Mouse (Mus musculus) embryonic facial prominence, embryonic 13.5 days (tissue): ENCODE results near the gene Svbp. TPM values are rescaled to one million over a fixed set of nuclear protein-coding genes. Genes with fewer than 3 reads are reported as not detected.

Source experiments
- ATAC-seq: fragments of 200-750 bp; cut with Nextera tagmentation; 2 replicates; pipeline ENCODE4 v1.8.0; 2017; ENCODE audit warnings: low read depth; ENCODE audit not compliant: insufficient number of reproducible peaks, insufficient read depth, low FRiP score, low TSS enrichment
- H3K27ac ChIP-seq: fragments of 300-500 bp; sonication (generic); 2 replicates; pipeline ENCODE4 v1.5.1; 2015; ENCODE audit warnings: moderate library complexity, mild to moderate bottlenecking, inconsistent platforms
- H3K27me3 ChIP-seq: fragments of 300-500 bp; sonication (generic); 2 replicates; pipeline ENCODE4 v1.6.1; 2015; ENCODE audit warnings: mild to moderate bottlenecking, inconsistent platforms
- H3K36me3 ChIP-seq: fragments of 300-500 bp; sonication (generic); 2 replicates; pipeline ENCODE4 v1.6.1; 2015; ENCODE audit warnings: mild to moderate bottlenecking, inconsistent platforms
- H3K4me1 ChIP-seq: fragments of 300-500 bp; sonication (generic); 2 replicates; pipeline ENCODE4 v1.6.1; 2015; ENCODE audit warnings: inconsistent platforms
- H3K4me2 ChIP-seq: fragments of 300-500 bp; sonication (generic); 2 replicates; pipeline ENCODE4 v1.6.1; 2015; ENCODE audit warnings: moderate library complexity, mild to moderate bottlenecking, inconsistent platforms
- H3K4me3 ChIP-seq: fragments of 300-500 bp; sonication (generic); 2 replicates; pipeline ENCODE4 v1.5.1; 2015; ENCODE audit warnings: mild to moderate bottlenecking, inconsistent platforms
- H3K9ac ChIP-seq: fragments of 300-500 bp; sonication (generic); 2 replicates; pipeline ENCODE4 v1.6.1; 2015; ENCODE audit warnings: mild to moderate bottlenecking, inconsistent platforms
- H3K9me3 ChIP-seq: fragments of 300-500 bp; sonication (generic); 2 replicates; pipeline ENCODE4 v1.6.1; 2016; ENCODE audit warnings: inconsistent platforms
- WGBS: fragments of 180-500 bp; shearing (Covaris S2); methylation state at CpG from one replicate; pipeline ENCODE4 v1.1.7; 2015; ENCODE audit warnings: mixed read lengths; 5-methylcytosine and 5-hydroxymethylcytosine counted together
- polyA plus RNA-seq: library from polyadenylated mRNA; unstranded; fragments of >200 nt; fragmentation: Nextera tagmentation; extraction: Ambion mirVana; gene quantifications from 2 replicates; pipeline ENCODE4 v1.2.1, GENCODE M21; 2015

Gene Svbp
- polyA plus RNA-seq, 1 experiment from 2014 or later = 212 TPM

GRCm38 (mm10) chr4:119173851-119174453, 21.2 kb upstream of the Svbp start, which contains the start of gene Zfp691:
Gene Zfp691, minus strand, starts transcription at chr4:119174195.
- peaks cover 26% of the 10 kb centered on the region for H3K36me3 ChIP-seq
- no peaks in the 10 kb centered on the region for H3K9me3 ChIP-seq
- peaks cover 18% of the 10 kb centered on the region for H3K4me1 ChIP-seq
- no peaks in the 10 kb centered on the region for H3K27me3 ChIP-seq
- WGBS = under 1% methylated on average over 40 of the region's 40 CpGs
- peak; percentile 99 for ATAC-seq
- peak within 1 kb of the TSS; percentile 79 for H3K4me2 ChIP-seq
- peak within 1 kb of the TSS; percentile 80 for H3K4me3 ChIP-seq
- H3K9ac ChIP-seq = peak within 1 kb of the TSS; percentile 88
- peak within 1 kb of the TSS; percentile 60 for H3K27ac ChIP-seq

- H3K27me3 ChIP-seq = no peaks in the 10 kb centered on the region
- no peaks in the 10 kb centered on the region for H3K9me3 ChIP-seq
- H3K4me3 ChIP-seq = no peak overlapping the region
- WGBS = 65% methylated on average over 5 of the region's 5 CpGs
- H3K27ac ChIP-seq = no peak overlapping the region
- H3K9ac ChIP-seq = no peak overlapping the region
- ATAC-seq = no peak
- peaks cover 6% of the 10 kb centered on the region for H3K4me1 ChIP-seq
- no peaks in the 10 kb centered on the region for H3K36me3 ChIP-seq
- H3K4me2 ChIP-seq = no peak overlapping the region
Measured at GRCm38 (mm10) chr4:119177702-119178101, 17.4 kb upstream of the Svbp start.

GRCm38 (mm10) chr4:119178331-119178730, 16.8 kb upstream of the Svbp start:
- no peaks in the 10 kb centered on the region; the same call in 1 of the 2 replicates for H3K4me1 ChIP-seq
- no peaks in the 10 kb centered on the region for H3K27me3 ChIP-seq
- no peak overlapping the region for H3K4me2 ChIP-seq
- ATAC-seq = no peak
- H3K4me3 ChIP-seq = no peak overlapping the region
- no peak overlapping the region for H3K9ac ChIP-seq
- WGBS = 77% methylated on average over 18 of the region's 18 CpGs
- no peak overlapping the region for H3K27ac ChIP-seq
- no peaks in the 10 kb centered on the region for H3K9me3 ChIP-seq
- no peaks in the 10 kb centered on the region for H3K36me3 ChIP-seq

- WGBS = 70% methylated on average over 4 of the region's 4 CpGs
- no peak for ATAC-seq
Measured at GRCm38 (mm10) chr4:119180133-119180707, 14.9 kb upstream of the Svbp start.

GRCm38 (mm10) chr4:119181456-119181855, 13.7 kb upstream of the Svbp start:
- Histone ChIP-seq H3K4me2 (no peak overlapping the region), H3K27ac (no peak overlapping the region), H3K9me3 (no peaks in the 10 kb centered on the region), H3K27me3 (no peaks in the 10 kb centered on the region), H3K9ac (no peak overlapping the region), H3K4me1 (no peaks in the 10 kb centered on the region), H3K4me3 (no peak overlapping the region), H3K36me3 (no peaks in the 10 kb centered on the region)
- WGBS = 85% methylated on average over 9 of the region's 9 CpGs
- no peak for ATAC-seq

More at GRCm38 (mm10) chr4:119180133-119180707, 14.9 kb upstream of the Svbp start:
- no peak overlapping the region for H3K4me3 ChIP-seq
- no peaks in the 10 kb centered on the region for H3K4me1 ChIP-seq
- H3K4me2 ChIP-seq = no peak overlapping the region
- H3K27ac ChIP-seq = no peak overlapping the region
- no peak overlapping the region for H3K9ac ChIP-seq
- no peaks in the 10 kb centered on the region for H3K27me3 ChIP-seq
- H3K9me3 ChIP-seq = no peaks in the 10 kb centered on the region
- H3K36me3 ChIP-seq = no peaks in the 10 kb centered on the region

GRCm38 (mm10) chr4:119183525-119183924, 11.6 kb upstream of the Svbp start:
- H3K9ac ChIP-seq = no peak overlapping the region
- WGBS = 44% methylated on average over 1 of the region's 1 CpGs
- H3K27me3 ChIP-seq = 0 out of 2 replicates have a peak, but pooled peaks cover 6% of the 10 kb centered on the region
- no peaks in the 10 kb centered on the region for H3K36me3 ChIP-seq
- ATAC-seq = no peak
- no peak overlapping the region for H3K4me2 ChIP-seq
- no peak overlapping the region for H3K4me3 ChIP-seq
- H3K9me3 ChIP-seq = no peaks in the 10 kb centered on the region
- no peak overlapping the region for H3K27ac ChIP-seq
- H3K4me1 ChIP-seq = no peaks in the 10 kb centered on the region

- H3K36me3 ChIP-seq = no peaks in the 10 kb centered on the region
- no peak overlapping the region for H3K9ac ChIP-seq
- H3K4me3 ChIP-seq = no peak overlapping the region
- H3K4me1 ChIP-seq = no peaks in the 10 kb centered on the region
- no peak for ATAC-seq
- no peaks in the 10 kb centered on the region for H3K9me3 ChIP-seq
- H3K27me3 ChIP-seq = 0 out of 2 replicates have a peak, but pooled peaks cover 7% of the 10 kb centered on the region
- H3K27ac ChIP-seq = no peak overlapping the region
- 85% methylated on average over 4 of the region's 4 CpGs for WGBS
- no peak overlapping the region for H3K4me2 ChIP-seq
Measured at GRCm38 (mm10) chr4:119185771-119186170, 9.3 kb upstream of the Svbp start.

GRCm38 (mm10) chr4:119188060-119188785, 6.9 kb upstream of the Svbp start:
- H3K36me3 ChIP-seq = no peaks in the 10 kb centered on the region
- ATAC-seq = no peak
- no peak overlapping the region for H3K4me2 ChIP-seq
- no peak overlapping the region for H3K9ac ChIP-seq
- H3K9me3 ChIP-seq = no peaks in the 10 kb centered on the region
- H3K4me3 ChIP-seq = no peak overlapping the region
- 53% methylated on average over 11 of the region's 11 CpGs for WGBS
- no peak overlapping the region for H3K27ac ChIP-seq
- H3K27me3 ChIP-seq = 0 out of 2 replicates have a peak, but pooled peaks cover 7% of the 10 kb centered on the region
- H3K4me1 ChIP-seq = no peaks in the 10 kb centered on the region

- Histone ChIP-seq H3K4me1 (no peaks in the 10 kb centered on the region), H3K9me3 (no peaks in the 10 kb centered on the region), H3K4me3 (no peak overlapping the region), H3K4me2 (no peak overlapping the region), H3K36me3 (no peaks in the 10 kb centered on the region), H3K27ac (no peak overlapping the region), H3K27me3 (0 out of 2 replicates have a peak, but pooled peaks cover 7% of the 10 kb centered on the region), H3K9ac (no peak overlapping the region)
- 77% methylated on average over 6 of the region's 6 CpGs for WGBS
- ATAC-seq = no peak
Measured at GRCm38 (mm10) chr4:119189392-119189791, 5.7 kb upstream of the Svbp start.

- no peak within 1 kb of the TSS for H3K9ac ChIP-seq
Measured at GRCm38 (mm10) chr4:119189864-119190263, 5.2 kb upstream of the Svbp start, which contains the start of gene Ermap. Gene Ermap, minus strand, starts transcription at chr4:119190011.

GRCm38 (mm10) chr4:119190618-119191017, 4.5 kb upstream of the Svbp start:
- Histone ChIP-seq H3K36me3 (no peaks in the 10 kb centered on the region), H3K27ac (no peak overlapping the region), H3K9me3 (no peaks in the 10 kb centered on the region), H3K4me1 (no peaks in the 10 kb centered on the region), H3K9ac (no peak overlapping the region), H3K4me2 (no peak overlapping the region), H3K4me3 (no peak overlapping the region), H3K27me3 (0 out of 2 replicates have a peak, but pooled peaks cover 7% of the 10 kb centered on the region)
- WGBS = 83% methylated on average over 8 of the region's 8 CpGs
- ATAC-seq = no peak

More at GRCm38 (mm10) chr4:119189864-119190263, 5.2 kb upstream of the Svbp start, which contains the start of gene Ermap:
- no peak within 1 kb of the TSS for H3K27ac ChIP-seq
- WGBS = 72% methylated on average over 6 of the region's 6 CpGs
- no peak within 1 kb of the TSS for H3K4me3 ChIP-seq
- H3K27me3 ChIP-seq = 0 out of 2 replicates have a peak, but pooled peaks cover 7% of the 10 kb centered on the region
- no peaks in the 10 kb centered on the region for H3K36me3 ChIP-seq
- H3K4me1 ChIP-seq = no peaks in the 10 kb centered on the region
- no peak within 1 kb of the TSS for H3K4me2 ChIP-seq
- no peaks in the 10 kb centered on the region for H3K9me3 ChIP-seq
- no peak for ATAC-seq
